In the genomic region with DNA sequence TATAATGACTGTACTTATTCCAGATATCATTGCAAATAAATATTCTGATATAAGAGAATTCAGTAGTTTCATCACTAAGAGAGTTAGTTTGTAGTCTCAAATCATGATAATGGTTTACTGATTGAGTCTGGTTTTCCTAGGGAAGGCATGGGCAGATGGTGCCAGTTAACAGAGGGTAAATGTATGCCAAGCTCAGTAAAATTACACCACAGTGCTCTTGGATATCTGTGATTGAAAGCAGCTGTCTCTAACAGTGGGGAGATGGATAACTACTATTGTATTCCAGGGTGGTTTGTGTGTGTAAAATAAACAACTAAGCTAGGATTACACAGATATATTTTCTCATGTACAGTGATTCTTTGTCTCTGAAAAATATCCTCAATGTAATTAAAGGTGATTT, we compare ENCODE assay signal across 18 mouse cellular contexts.
DNase-seq lines count a peak whose midpoint lies in the region; ATAC-seq and TF ChIP-seq lines count a peak whose summit lies in the region.
"Had no signal": no experiment of that assay in that cellular context is flagged by ENCODE, and none has a peak within 500 bp of the region (broad histone marks: within the 10 kb centered on the region; RNA-seq: fewer than 3 reads in every experiment).

No protein-coding gene starts in this region.

- TF ChIP-seq POLR2A in brain, embryonic 14.5 days (IDR thresholded peaks at IDR 0.05; ENCODE audit: borderline replicate concordance, extremely low read depth, insufficient read depth, insufficient read length, poor library complexity, severe bottlenecking), result no peak

- TF ChIP-seq CTCF in brain, embryonic 14.5 days (IDR thresholded peaks at IDR 0.05; ENCODE audit: borderline replicate concordance, extremely low read depth, insufficient read depth, insufficient read length), result no peak

- no peak for DNase-seq in hindbrain, embryonic 10.5 days (ENCODE audit: low spot score)
- peak; percentile 65 for DNase-seq in brain, adult 2 months (ENCODE audit: low read depth, low spot score)
- peak; percentile 76 for DNase-seq in brain, embryonic 14.5 days (ENCODE audit: low read depth)
- no peak for DNase-seq in right cerebral cortex, postnatal 36 days (ENCODE audit: low spot score in 2 of 2)
- DNase-seq in lung, postnatal 36 days, result no peak
- DNase-seq: heart, postnatal 36 days; lung, postnatal 10 days; retina, postnatal 1 day; thymus, postnatal 4 days had no signal

- no peak overlapping the region for H3K27ac ChIP-seq in hindbrain, embryonic 12.5 days
- no peak overlapping the region for H3K27ac ChIP-seq in hindbrain, embryonic 10.5 days
- no peak overlapping the region for H3K27ac ChIP-seq in hindbrain, embryonic 16.5 days (ENCODE audit: low read depth, low read length)
- H3K27ac ChIP-seq: kidney, postnatal 0 days; layer of hippocampus, adult 2 months had no signal

- H3K4me2 ChIP-seq in hindbrain, embryonic 12.5 days (replicated peaks), result no peak overlapping the region
- H3K4me2 ChIP-seq in hindbrain, embryonic 16.5 days (ENCODE audit: low read length), result no peak overlapping the region
- H3K4me2 ChIP-seq: heart, embryonic 12.5 days had no signal

- H3K4me3 ChIP-seq in hindbrain, embryonic 12.5 days, result no peak overlapping the region
- H3K4me3 ChIP-seq in hindbrain, embryonic 10.5 days, result no peak overlapping the region
- no peak overlapping the region for H3K4me3 ChIP-seq in hindbrain, embryonic 16.5 days (ENCODE audit: low read length)
- H3K4me3 ChIP-seq: erythroblast, embryonic 14.5 days; heart, embryonic 12.5 days; layer of hippocampus, adult 2 months had no signal

- H3K9me3 ChIP-seq in hindbrain, embryonic 12.5 days (replicated peaks), result no peaks in the 10 kb centered on the region
- H3K9me3 ChIP-seq in hindbrain, embryonic 10.5 days, result no peaks in the 10 kb centered on the region
- no peaks in the 10 kb centered on the region for H3K9me3 ChIP-seq in hindbrain, embryonic 16.5 days (ENCODE audit: control insufficient read depth, low read length)
- H3K9me3 ChIP-seq: heart, embryonic 12.5 days had no signal

- ATAC-seq in hindbrain, embryonic 12.5 days (ENCODE audit: low FRiP score), result 0 out of 2 replicates have a peak, but pooled peaks have one; percentile 38
- peak; percentile 70 for ATAC-seq in hindbrain, embryonic 16.5 days
- ATAC-seq: CD4-positive, CD25-positive, alpha-beta regulatory T cell, adult 4 months; intestine, embryonic 16.5 days had no signal

- no peaks in the 10 kb centered on the region for H3K27me3 ChIP-seq in hindbrain, embryonic 12.5 days
- H3K27me3 ChIP-seq in hindbrain, embryonic 10.5 days (ENCODE audit: insufficient read depth, poor library complexity, severe bottlenecking), result no peaks in the 10 kb centered on the region
- no peaks in the 10 kb centered on the region for H3K27me3 ChIP-seq in hindbrain, embryonic 16.5 days (replicated peaks; ENCODE audit: control insufficient read depth, insufficient read depth, low read length)
- H3K27me3 ChIP-seq: heart, embryonic 12.5 days had no signal

- no peak overlapping the region for H3K9ac ChIP-seq in hindbrain, embryonic 12.5 days
- H3K9ac ChIP-seq in hindbrain, embryonic 16.5 days (ENCODE audit: low read depth, low read length), result no peak overlapping the region
- H3K9ac ChIP-seq: heart, embryonic 12.5 days had no signal

- H3K36me3 ChIP-seq in hindbrain, embryonic 12.5 days, result no peaks in the 10 kb centered on the region
- H3K36me3 ChIP-seq in hindbrain, embryonic 10.5 days, result no peaks in the 10 kb centered on the region
- no peaks in the 10 kb centered on the region for H3K36me3 ChIP-seq in hindbrain, embryonic 16.5 days (ENCODE audit: control insufficient read depth, insufficient read depth, low read length)
- H3K36me3 ChIP-seq: G1E; heart, embryonic 12.5 days had no signal

- H3K4me1 ChIP-seq in hindbrain, embryonic 12.5 days, result no peaks in the 10 kb centered on the region
- H3K4me1 ChIP-seq in hindbrain, embryonic 10.5 days (replicated peaks), result no peaks in the 10 kb centered on the region
- no peaks in the 10 kb centered on the region; the same call in 1 of the 2 replicates for H3K4me1 ChIP-seq in hindbrain, embryonic 16.5 days (ENCODE audit: control insufficient read depth, insufficient read depth, low read depth, low read length)
- H3K4me1 ChIP-seq: heart, embryonic 12.5 days had no signal

Comparison
In these comparisons a context has a peak if more than half of its experiments do, and no peak if none do; other contexts are left out.
1. DNase-seq: peak in brain, adult 2 months (single experiment) and brain, embryonic 14.5 days (single experiment); none in hindbrain, embryonic 10.5 days (single experiment), right cerebral cortex, postnatal 36 days (0 of 2) and lung, postnatal 36 days (single experiment).